Mouse (Mus musculus) embryonic facial prominence, embryonic 10.5 days (tissue): ENCODE data around the gene Mapkapk3. TPM values are rescaled to one million over a fixed set of nuclear protein-coding genes. Genes with fewer than 3 reads are reported as not detected.

Source experiments
- DNase-seq: peaks from one replicate; pipeline ENCODE4 v3.0.0-alpha.2; 2017; ENCODE audit warnings: low spot score
- H3K27ac ChIP-seq: fragments of 300-500 bp; sonication (generic); replicated peaks from 2 replicates; pipeline ENCODE4 v1.5.1; 2016; ENCODE audit warnings: mild to moderate bottlenecking
- H3K27me3 ChIP-seq: fragments of 300-500 bp; sonication (generic); replicated peaks from 2 replicates; pipeline ENCODE4 v1.6.1; 2016; ENCODE audit warnings: low read depth, mild to moderate bottlenecking; ENCODE audit not compliant: poor library complexity, severe bottlenecking
- H3K36me3 ChIP-seq: fragments of 300-500 bp; sonication (generic); replicated peaks from 2 replicates; pipeline ENCODE4 v1.6.1; 2016; ENCODE audit warnings: mild to moderate bottlenecking, moderate library complexity
- H3K4me1 ChIP-seq: fragments of 300-500 bp; sonication (generic); 2 replicates; pipeline ENCODE4 v1.6.1; 2016
- H3K4me3 ChIP-seq: fragments of 300-500 bp; sonication (generic); 2 replicates; pipeline ENCODE4 v1.5.1; 2016; ENCODE audit warnings: mild to moderate bottlenecking, moderate library complexity
- H3K9me3 ChIP-seq: fragments of 300-500 bp; sonication (generic); 2 replicates; pipeline ENCODE4 v1.6.1; 2016; ENCODE audit warnings: mild to moderate bottlenecking
- WGBS: fragments of 180-500 bp; shearing (Covaris S2); methylation state at CpG from one replicate; pipeline ENCODE4 v1.1.7; 2016; 5-methylcytosine and 5-hydroxymethylcytosine counted together
- polyA plus RNA-seq: library from polyadenylated mRNA; unstranded; fragments of >200 nt; fragmentation: Nextera tagmentation; extraction: Ambion mirVana; gene quantifications from 2 replicates; pipeline ENCODE4 v1.2.1, GENCODE M21; 2016

Mapkapk3 gene
- polyA plus RNA-seq, 1 experiment from 2014 or later = 4.9 TPM

DNA sequence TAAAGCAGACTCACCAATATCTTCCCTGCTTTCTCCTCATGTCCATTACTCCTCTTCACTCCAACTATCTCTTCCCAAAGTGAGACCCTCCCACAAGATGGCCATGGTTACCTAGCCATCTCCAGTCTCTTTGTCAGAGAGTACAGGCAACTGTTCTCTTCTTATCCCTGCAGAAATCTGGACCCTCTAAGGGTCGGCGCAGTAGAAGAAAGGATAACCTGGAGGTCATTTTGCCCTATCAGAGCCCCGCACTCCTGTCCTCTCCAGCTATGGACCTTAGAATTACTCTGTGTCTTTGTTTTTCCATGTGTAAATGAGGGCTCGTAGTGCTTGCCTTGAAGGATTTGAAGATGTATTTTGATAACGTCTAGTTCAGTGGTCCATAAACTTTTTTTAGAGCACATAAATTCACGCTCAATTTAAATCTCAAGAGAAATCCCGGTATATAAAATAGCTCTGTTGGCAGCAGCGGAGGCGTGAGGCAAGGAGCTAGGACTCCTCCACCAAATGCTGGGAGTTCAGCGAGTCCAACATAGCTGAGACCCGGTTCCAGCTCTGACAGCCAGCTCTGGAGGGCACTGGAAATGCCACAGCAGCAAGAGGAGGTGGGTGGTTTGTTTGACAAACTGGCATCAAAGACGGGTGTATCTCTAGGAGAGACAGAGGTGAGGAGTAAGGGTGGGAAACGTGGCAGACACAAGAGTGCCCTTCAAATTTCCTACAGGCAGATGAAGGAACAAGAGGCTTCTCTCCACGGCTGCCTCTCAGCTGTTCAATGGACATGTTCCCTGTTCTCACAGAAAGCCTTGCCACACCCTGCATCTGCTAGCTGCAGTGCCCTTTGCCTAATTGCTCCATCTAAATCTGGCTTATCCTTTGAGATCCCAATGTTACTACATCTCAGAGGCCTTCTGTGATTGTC lies 39.0 kb downstream of the Mapkapk3 start:
- DNase-seq = no peak

DNA sequence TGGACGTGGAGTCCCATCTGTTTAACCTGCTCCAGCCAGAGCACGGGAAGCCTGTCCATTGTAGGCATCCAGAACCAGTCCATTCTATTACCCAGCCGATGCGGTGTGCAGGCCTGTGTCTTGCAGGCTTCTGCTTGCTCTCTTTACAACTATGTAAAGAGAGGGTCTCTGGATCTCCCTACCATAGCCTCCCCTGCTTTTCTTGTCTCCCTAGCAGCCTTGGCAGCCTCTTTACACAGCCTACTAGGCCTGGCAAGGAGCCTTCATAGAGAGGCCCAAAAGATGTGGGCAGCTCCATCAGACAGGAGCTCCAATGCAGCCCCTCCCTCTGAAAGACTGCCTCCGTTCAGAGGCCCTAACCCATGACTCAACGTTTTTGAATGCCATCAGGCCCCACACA lies 40.5 kb downstream of the Mapkapk3 start:
- no peaks in the 10 kb centered on the region for H3K9me3 ChIP-seq
- H3K36me3 ChIP-seq = no peaks in the 10 kb centered on the region
- no peaks in the 10 kb centered on the region for H3K27me3 ChIP-seq
- 75% methylated on average over 6 of the region's 6 CpGs for WGBS
- H3K27ac ChIP-seq = no peak overlapping the region
- DNase-seq = no peak
- no peaks in the 10 kb centered on the region for H3K4me1 ChIP-seq
- no peak overlapping the region for H3K4me3 ChIP-seq

More for the DNA sequence above, 39.0 kb downstream of the Mapkapk3 start:
- Histone ChIP-seq H3K9me3 (no peaks in the 10 kb centered on the region), H3K4me1 (0 out of 2 replicates have a peak, but pooled peaks cover 4% of the 10 kb centered on the region), H3K4me3 (no peak overlapping the region), H3K36me3 (no peaks in the 10 kb centered on the region), H3K27me3 (no peaks in the 10 kb centered on the region), H3K27ac (no peak overlapping the region)
- 86% methylated on average over 14 of the region's 14 CpGs for WGBS

GRCm38 (mm10) chr9:107246170-107246569 lies 43.5 kb downstream of the Mapkapk3 start:
- Histone ChIP-seq H3K27me3 (no peaks in the 10 kb centered on the region), H3K36me3 (no peaks in the 10 kb centered on the region), H3K4me1 (no peaks in the 10 kb centered on the region), H3K27ac (no peak overlapping the region), H3K9me3 (no peaks in the 10 kb centered on the region), H3K4me3 (no peak overlapping the region)
- no peak for DNase-seq
- 59% methylated on average over 4 of the region's 4 CpGs for WGBS

GRCm38 (mm10) chr9:107245311-107245710 lies 44.4 kb downstream of the Mapkapk3 start:
- Histone ChIP-seq H3K36me3 (no peaks in the 10 kb centered on the region), H3K27me3 (no peaks in the 10 kb centered on the region), H3K4me3 (no peak overlapping the region), H3K27ac (no peak overlapping the region), H3K9me3 (no peaks in the 10 kb centered on the region), H3K4me1 (no peaks in the 10 kb centered on the region)
- WGBS = 87% methylated on average over 4 of the region's 4 CpGs
- no peak for DNase-seq

DNA sequence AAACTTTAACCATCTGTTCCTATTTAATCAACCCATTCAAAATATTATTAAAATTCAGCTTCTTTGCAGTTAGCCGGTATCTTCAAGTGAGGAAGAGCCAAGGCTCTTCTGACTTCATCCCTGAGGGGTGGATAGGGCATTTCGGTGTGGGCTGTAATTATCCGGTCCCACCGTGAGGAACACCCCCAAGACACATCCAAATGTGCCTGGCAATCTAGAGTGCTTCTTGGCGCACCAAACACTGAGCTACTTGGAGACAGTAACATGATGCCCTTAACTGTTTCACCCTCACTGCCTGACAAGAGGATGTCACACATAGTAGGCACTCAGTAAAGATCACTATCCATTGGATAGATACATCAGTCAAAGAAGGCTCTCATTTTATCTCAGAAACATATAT lies 53.5 kb downstream of the Mapkapk3 start:
- H3K36me3 ChIP-seq = no peaks in the 10 kb centered on the region
- WGBS = 62% methylated on average over 5 of the region's 5 CpGs
- H3K27ac ChIP-seq = no peak overlapping the region
- no peak for DNase-seq
- no peaks in the 10 kb centered on the region for H3K9me3 ChIP-seq
- H3K4me1 ChIP-seq = peaks cover 8% of the 10 kb centered on the region
- peaks cover 89% of the 10 kb centered on the region for H3K27me3 ChIP-seq
- H3K4me3 ChIP-seq = no peak overlapping the region

DNA sequence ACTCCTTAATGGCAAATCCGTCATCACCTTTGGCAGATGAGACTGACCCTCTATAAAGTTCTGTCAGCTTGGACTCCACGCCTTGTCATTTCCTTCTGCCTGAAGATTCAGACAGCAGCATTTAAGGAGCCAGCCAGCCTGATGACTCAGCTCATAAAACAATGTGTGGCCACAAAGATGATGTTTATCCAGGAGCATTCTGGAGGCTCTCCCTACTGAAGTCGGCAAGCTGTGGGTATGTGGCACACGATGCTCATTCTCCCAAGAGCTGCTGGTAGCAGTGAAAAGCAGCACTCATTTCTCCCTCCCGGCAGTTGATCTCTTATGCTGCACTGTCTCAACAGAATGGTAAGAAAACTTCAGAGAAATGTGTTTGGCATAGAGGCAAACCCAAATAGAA lies 54.4 kb downstream of the Mapkapk3 start:
- H3K36me3 ChIP-seq = no peaks in the 10 kb centered on the region
- H3K4me3 ChIP-seq = no peak overlapping the region
- no peak overlapping the region for H3K27ac ChIP-seq
- peaks cover 98% of the 10 kb centered on the region for H3K27me3 ChIP-seq
- no peak for DNase-seq
- 70% methylated on average over 5 of the region's 5 CpGs for WGBS
- no peaks in the 10 kb centered on the region for H3K9me3 ChIP-seq
- peaks cover 10% of the 10 kb centered on the region for H3K4me1 ChIP-seq

DNA sequence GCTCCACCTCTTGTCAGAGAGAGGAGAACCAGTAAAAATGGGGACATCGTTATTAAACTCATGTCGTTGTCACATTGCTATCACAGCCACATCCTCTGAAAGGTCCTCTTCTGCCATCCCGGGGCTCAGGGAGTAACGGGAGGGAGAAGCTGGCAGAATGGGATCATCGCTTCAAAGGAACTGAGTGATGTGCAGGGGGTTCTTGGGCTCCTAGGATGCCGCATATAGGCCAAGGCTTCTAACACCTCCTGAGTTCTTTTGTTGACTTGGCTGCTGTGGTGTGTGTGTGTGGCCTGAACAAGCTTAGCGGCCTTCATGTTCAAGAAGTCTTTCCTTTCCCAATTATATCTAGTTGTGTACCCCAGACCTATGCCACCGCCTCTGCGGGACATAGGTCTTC lies 57.5 kb downstream of the Mapkapk3 start:
- Histone ChIP-seq H3K4me3 (peak overlapping the region; percentile 74), H3K9me3 (no peaks in the 10 kb centered on the region), H3K36me3 (no peaks in the 10 kb centered on the region), H3K27me3 (peaks cover 100% of the 10 kb centered on the region), H3K4me1 (peaks cover 10% of the 10 kb centered on the region), H3K27ac (no peak overlapping the region)
- DNase-seq = no peak
- WGBS = 24% methylated on average over 9 of the region's 9 CpGs

GRCm38 (mm10) chr9:107231539-107232139 lies 58.0 kb downstream of the Mapkapk3 start, which contains the start of gene Dock3:
Gene Dock3, minus strand, starts transcription at chr9:107231909.
- peak within 1 kb of the TSS; percentile 78 for H3K27ac ChIP-seq
- peak; percentile 78 for DNase-seq
- H3K27me3 ChIP-seq = peaks cover 98% of the 10 kb centered on the region

GRCm38 (mm10) chr9:107230991-107231538 lies 58.6 kb downstream of the Mapkapk3 start:
- Histone ChIP-seq H3K9me3 (no peaks in the 10 kb centered on the region), H3K4me3 (peak overlapping the region; percentile 74), H3K36me3 (no peaks in the 10 kb centered on the region), H3K27me3 (peaks cover 93% of the 10 kb centered on the region), H3K27ac (peak overlapping the region; percentile 78), H3K4me1 (peaks cover 10% of the 10 kb centered on the region)
- DNase-seq = peak; percentile 63
- WGBS = 1% methylated on average over 50 of the region's 50 CpGs

More at GRCm38 (mm10) chr9:107231539-107232139, 58.0 kb downstream of the Mapkapk3 start, which contains the start of gene Dock3:
- H3K36me3 ChIP-seq = no peaks in the 10 kb centered on the region
- no peaks in the 10 kb centered on the region for H3K9me3 ChIP-seq
- peaks cover 10% of the 10 kb centered on the region for H3K4me1 ChIP-seq
- peak within 1 kb of the TSS; percentile 74 for H3K4me3 ChIP-seq
- WGBS = under 1% methylated on average over 87 of the region's 87 CpGs

- no peak overlapping the region for H3K27ac ChIP-seq
- WGBS = 87% methylated on average over 1 of the region's 1 CpGs
- no peak for DNase-seq
- no peak overlapping the region for H3K4me3 ChIP-seq
- no peaks in the 10 kb centered on the region for H3K9me3 ChIP-seq
- no peaks in the 10 kb centered on the region for H3K4me1 ChIP-seq
- no peaks in the 10 kb centered on the region for H3K36me3 ChIP-seq
- peaks cover 32% of the 10 kb centered on the region for H3K27me3 ChIP-seq
Observed at GRCm38 (mm10) chr9:107224597-107224996, 65.1 kb downstream of the Mapkapk3 start.
